Mouse (Mus musculus) MEL (cell line): ENCODE results near the gene Tlr3.

Source experiments
- CTCF ChIP-seq, 3 experiments: IDR thresholded peaks in 2 of 3; conservative IDR thresholded peaks in 1 of 3; 2 replicates each; pipeline ENCODE4 v1.5.1; 2011 to 2012; ENCODE audit warnings: low read length in 3 of 3, low read depth in 2 of 3, mild to moderate bottlenecking in 2 of 3, improper control_type of control experiment in 1 of 3, inconsistent platforms in 1 of 3, mixed read lengths in 1 of 3, moderate library complexity in 1 of 3; ENCODE audit not compliant: control insufficient read depth in 1 of 3, insufficient read depth in 1 of 3, poor library complexity in 1 of 3, severe bottlenecking in 1 of 3
- E2F4 ChIP-seq: IDR thresholded peaks from 2 replicates; pipeline ENCODE4 v1.6.1; 2011; ENCODE audit warnings: low read depth, low read length, improper control_type of control experiment, borderline replicate concordance
- EP300 ChIP-seq, 2 experiments: IDR thresholded peaks; 2 replicates each; pipeline ENCODE4 v1.6.1; 2011; ENCODE audit warnings: improper control_type of control experiment in 2 of 2, low read length in 2 of 2, low read depth in 1 of 2, mild to moderate bottlenecking in 1 of 2
- POLR2A ChIP-seq, 2 experiments: IDR thresholded peaks; 2 replicates each; pipeline ENCODE4 v1.6.1; 2011 to 2012; ENCODE audit warnings: low read length in 2 of 2, mild to moderate bottlenecking in 2 of 2, control low read depth in 1 of 2, improper control_type of control experiment in 1 of 2, low read depth in 1 of 2, moderate library complexity in 1 of 2; ENCODE audit not compliant: control insufficient read depth in 1 of 2, insufficient read depth in 1 of 2, poor library complexity in 1 of 2
- POLR2AphosphoS5 ChIP-seq: IDR thresholded peaks from 2 replicates; pipeline ENCODE4 v1.6.1; 2012; ENCODE audit warnings: low read depth, borderline replicate concordance, mild to moderate bottlenecking, inconsistent platforms, low read length, moderate library complexity, mixed read lengths

DNA sequence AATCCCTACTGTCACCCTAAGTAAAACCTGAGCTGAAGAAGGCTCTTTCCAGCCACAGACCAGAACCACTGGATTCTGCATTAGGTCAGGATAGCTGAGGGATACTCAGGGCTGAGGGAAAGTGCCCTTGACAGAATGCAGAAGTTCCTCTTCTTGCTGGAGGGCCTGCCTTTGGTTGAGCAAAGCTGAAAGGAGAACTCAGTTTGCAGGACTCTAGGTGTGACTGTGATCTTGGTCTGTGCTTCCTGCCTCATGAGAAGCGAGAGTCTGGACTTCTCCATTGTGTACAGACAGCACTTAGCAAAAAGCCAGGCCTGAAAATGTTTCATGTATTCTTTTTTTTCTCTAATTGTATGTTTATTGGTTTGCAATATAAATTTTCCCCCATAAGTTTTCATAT lies 43.7 kb downstream of the Tlr3 start:
- no peak for TF ChIP-seq CTCF (IDR thresholded peaks at IDR 0.05 in 2 of 3, conservative IDR thresholded peaks at IDR 0.05 in 1 of 3; ENCODE audit: control insufficient read depth in 1 of 3, insufficient read depth in 1 of 3, low read depth in 2 of 3, low read length in 3 of 3, poor library complexity in 1 of 3, severe bottlenecking in 1 of 3)
- TF ChIP-seq EP300 (IDR thresholded peaks at IDR 0.05; ENCODE audit: low read depth in 1 of 2, low read length in 2 of 2) = no peak
- no peak for TF ChIP-seq POLR2A (IDR thresholded peaks at IDR 0.05; ENCODE audit: control insufficient read depth in 1 of 2, insufficient read depth in 1 of 2, low read depth in 1 of 2, low read length in 2 of 2, poor library complexity in 1 of 2)
- TF ChIP-seq E2F4 = no peak
- no peak for TF ChIP-seq POLR2AphosphoS5
